Mouse (Mus musculus) brain, embryonic 18.5 days (tissue): ENCODE measurements at regions not wholly inside any gene's neighbourhood (a gene's known extent, or its start where the extent isn't known, plus 50 kb on each side); places are given as distances from the start of the nearest gene placed in this dataset.

Experiments
- DNase-seq: peaks from one replicate; pipeline ENCODE4 v3.0.0-alpha.2; 2012; ENCODE audit warnings: low read depth, low spot score

DNA sequence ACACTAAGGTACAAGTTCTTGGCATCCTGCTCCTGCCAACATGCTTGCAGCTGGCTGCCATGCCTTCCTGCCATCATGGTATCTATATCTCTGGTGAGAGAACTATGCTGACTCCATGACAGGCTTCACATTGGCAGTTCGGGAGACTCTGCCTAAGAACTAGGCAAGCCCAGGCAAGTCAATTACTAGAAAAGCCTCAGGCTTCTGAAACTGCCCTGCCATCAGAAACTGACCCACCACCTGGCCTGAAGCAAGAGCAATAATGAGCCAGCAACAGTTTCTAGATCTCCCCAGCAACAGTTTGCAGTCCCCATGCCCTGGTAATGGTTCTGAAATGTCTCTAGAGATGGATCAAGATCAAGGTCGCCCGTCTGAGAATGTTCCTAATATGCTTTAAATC, 280.8 kb downstream of the Rnf152 start:
- DNase-seq = no peak

DNA sequence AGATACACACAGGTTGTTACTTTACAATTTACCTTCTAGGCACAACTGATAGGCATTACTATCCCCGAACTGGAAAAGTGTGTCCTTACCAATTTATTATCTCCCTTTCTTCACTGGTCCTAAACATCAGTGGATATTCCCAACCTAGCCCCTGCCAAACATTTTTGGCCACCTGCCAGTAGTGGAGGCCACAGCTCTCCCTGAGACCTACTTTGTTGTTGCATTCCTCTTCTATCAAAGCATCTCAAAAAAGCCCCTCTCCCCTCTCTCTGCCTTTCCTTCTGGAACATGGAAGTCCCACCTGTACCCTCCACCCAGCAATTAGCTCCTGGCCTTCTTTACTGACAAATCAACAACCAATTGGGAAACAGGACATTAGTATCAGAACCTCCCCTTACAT, 282.2 kb downstream of the Rnf152 start:
- no peak for DNase-seq

DNA sequence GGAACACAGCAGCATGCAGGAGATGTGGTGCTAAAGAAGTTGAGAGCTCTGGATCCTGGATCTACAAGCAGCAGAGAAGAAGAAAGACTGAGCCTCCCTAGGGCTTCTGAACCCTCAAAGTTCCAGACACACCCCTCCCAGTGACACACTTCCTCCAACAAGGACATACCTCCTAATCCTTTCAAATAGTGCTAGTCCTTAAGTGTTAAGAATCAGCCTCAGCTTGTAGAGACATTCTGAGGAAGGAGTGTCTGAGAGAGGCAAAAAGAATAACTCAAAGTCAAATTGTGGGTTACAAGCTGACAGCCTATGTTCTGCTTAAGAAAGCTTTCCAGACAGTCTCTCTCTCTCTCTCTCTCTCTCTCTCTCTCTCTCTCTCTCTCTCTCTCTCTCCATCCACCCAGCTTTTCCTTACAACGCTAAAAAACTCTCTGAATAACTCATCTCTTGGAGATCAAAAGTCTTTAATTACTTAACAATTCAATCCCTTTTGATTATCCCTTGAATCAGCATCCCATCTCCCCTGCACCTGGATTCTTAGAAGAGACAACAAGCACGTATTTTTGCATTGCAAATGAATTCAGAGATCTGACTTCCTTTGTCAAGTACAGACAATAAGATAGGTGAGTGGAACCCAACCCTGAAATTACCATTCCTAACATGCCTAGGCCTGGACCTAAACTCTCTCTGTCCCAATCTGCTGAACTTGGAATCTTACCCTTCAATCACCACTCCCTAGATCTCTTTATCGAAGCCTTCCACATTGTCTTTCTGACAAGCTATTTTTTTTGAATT, 285.7 kb downstream of the Rnf152 start:
- no peak for DNase-seq

DNA sequence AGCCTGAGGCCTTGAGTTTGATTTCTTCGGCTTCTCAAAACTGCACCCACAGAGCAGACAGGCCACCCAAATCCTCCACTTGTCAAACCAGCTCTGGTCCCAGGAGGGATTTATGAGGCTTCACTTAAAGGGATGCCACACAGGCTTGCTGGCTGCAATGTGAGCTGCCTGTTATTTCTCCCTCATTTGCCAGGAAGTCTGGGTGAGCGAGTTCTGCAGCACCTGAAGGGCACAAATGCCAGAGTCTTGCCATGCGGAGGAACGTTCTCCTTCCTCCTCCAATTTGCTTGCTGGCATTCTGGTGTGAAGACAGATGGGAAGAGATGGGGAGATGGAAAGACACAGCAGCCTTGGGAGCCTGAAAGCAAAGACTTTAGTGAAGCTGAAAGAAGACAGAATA, 288.6 kb downstream of the Rnf152 start:
- DNase-seq = peak; percentile 18

DNA sequence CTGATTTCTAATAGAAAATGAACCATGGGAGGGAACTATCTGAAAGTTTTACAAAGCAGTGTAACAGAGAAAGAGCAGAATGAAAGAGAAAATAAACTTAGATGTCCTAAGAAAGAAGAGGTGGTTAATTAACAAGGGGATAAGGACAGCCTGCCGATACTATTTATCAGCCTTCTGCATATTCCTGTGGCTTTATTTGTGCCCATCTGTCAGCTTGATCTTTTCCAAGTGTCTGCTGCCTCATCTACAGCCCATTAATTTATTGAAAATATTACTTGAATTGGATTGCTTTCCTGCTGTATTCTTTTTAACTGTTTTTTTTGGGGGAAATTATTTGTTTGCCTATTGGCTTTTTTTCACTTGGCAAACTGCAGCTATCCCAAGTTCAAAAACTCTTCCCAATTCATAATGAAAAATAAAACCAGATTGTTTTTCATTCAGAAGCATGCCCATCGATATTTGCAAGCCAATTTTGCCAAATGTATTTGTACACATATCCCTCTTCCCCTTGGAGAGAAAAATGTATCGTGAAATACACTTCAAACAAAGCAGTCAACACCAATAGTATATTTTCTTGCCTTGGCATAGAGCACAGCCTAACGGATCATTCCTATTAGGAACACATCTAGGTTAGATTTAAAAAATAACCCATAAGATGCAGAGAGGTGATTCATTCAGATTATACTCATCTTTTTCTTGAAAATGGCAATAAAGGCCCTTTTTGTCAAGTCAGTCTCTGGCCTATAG, 289.3 kb downstream of the Rnf152 start:
- DNase-seq = peak; percentile 16

DNA sequence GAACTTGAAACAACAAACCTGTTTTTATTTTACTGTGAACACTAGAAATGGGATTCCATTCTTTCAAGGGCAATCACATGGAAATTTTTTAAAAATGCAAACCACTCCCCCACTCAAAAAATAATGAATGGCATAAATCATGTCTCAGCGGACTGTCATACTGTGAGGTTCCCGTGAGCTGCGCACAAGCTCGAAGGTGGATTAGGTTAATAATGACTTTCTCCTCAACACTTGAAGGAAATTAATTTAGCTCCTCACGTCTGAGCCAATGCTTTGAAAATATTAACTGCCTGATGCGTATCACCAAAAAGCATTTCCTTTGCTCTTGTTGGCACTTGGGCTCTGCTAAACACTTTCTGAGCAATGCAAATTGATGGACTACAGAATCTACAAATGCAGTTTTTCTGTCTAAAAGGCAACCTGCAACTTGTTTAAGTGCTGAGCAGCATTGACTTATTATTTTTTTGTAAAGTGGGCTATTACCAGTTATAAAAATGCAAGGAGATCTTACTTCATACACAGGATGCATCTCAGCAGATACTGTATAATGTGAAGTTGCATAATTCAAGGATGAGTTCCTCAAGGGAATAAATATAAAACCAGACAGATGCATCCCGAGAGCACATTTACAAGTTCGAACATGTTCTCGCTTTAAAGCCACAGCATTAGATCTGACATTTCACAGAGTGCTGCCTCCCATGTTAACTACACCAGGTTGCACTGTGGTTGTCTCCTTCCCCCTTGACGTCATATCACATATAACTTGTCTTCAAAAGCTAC, 282.4 kb downstream of the Cdh20 start:
- DNase-seq = no peak
